Mouse (Mus musculus) liver, embryonic 18 days (tissue): ENCODE results near the gene Gtf3c5. TPM values are rescaled to one million over a fixed set of nuclear protein-coding genes. Genes with fewer than 3 reads are reported as not detected.

Experiments used
- polyA plus RNA-seq: library from polyadenylated mRNA; depleted of rRNA; stranded (reverse); fragments of >200 nt; gene quantifications from 2 replicates; pipeline ENCODE4 v1.2.3, GENCODE M21; 2012; rRNA removed

The Gtf3c5 gene
- polyA plus RNA-seq, result 7.5 and 7.6 TPM in 2 replicates

DNA sequence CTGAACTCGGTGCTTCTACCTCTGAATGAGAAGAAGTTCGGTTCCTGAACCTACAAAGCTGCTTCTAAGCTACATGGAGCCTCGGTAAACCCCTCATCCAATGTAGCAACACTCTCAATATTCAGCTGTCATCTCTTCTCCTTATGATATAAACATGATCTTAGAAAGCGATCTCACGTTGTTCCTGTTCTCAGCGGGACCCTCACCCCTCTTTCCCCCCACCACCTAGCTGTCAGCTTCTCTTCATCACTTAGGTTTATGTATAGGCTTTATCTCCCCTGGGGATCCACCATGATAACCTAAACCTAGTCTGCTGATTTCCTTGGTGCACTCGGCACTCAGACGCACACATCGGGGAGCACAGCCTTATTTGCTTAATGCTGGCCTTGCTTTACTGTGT, at the start of gene Gtf3c5:
Gtf3c5 (minus strand) TSS at position 101 of the 400 bp plus-strand sequence.

DNA sequence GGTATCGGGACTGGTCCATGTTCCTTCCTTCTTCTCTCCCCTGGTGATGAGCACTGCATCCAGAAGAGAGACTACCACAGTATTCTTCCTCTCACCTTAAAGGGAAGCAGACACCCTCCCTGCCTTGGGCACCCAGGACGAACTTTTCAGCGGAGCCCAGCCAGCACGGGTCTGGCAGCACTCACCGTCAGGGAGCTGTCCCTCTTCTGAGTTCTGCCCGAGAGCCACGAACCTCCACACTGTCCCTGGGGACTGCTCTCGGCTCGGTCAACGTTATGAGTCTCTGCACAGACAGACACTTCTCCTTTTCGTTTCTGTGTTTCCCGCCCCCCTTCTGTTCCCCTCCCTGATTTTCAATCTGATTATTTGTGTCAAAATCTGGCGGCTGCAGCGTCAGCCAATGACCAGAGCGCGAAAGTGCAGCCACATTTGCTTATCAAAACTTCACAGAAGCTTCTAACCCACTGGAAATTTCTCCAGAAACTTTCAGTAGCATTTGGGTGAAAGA, 38.2 kb upstream of the Gtf3c5 start, which contains the start of gene Gfi1b:
Gfi1b (minus strand) TSS at position 319 of the 508 bp plus-strand sequence.

DNA sequence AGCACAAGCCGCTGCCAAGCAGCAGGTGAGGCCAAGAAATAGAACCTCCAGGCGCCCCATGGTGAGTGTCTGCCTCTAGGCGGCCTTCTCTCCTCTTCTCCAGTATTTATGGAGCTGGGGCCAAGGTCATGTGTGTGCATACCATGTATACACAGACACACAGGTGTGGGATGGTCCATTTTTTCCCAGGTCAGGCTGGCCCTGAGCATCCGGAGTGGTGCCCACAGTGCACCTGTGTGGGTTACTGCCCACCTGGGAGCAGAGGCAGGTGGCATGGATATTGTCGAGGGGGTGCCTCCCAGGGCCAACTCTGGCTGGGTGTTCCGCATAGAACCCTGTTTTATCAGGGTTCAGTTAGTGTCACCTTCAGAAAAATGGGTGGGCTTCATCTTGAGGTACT, 20.2 kb downstream of the Gtf3c5 start, which contains the start of gene Cel:
Cel (minus strand) TSS at position 101 of the 400 bp plus-strand sequence.

Other genes with a start within 250 kb of the Gtf3c5 start
- 0.20 and 0.29 TPM in 2 replicates for gene Ppp1r26, start 137.0 kb downstream of the Gtf3c5 start, polyA plus RNA-seq
- 0.04 and 0.06 TPM in 2 replicates for gene 1700007K13Rik, start 117.4 kb downstream of the Gtf3c5 start, polyA plus RNA-seq
- 23.6 and 25.0 TPM in 2 replicates for gene Mrps2, start 115.7 kb downstream of the Gtf3c5 start, polyA plus RNA-seq
- 0.73 and 0.84 TPM in 2 replicates for gene Gbgt1, start 86.9 kb downstream of the Gtf3c5 start, polyA plus RNA-seq
- 0.13 and 0.28 TPM in 2 replicates for gene Gm10134, start 77.7 kb downstream of the Gtf3c5 start, polyA plus RNA-seq
- 2.6 TPM in 2 replicates for gene Ralgds, start 70.6 kb downstream of the Gtf3c5 start, polyA plus RNA-seq
- 1.9 TPM in 1 of 2 replicates, not detected in the other for gene Cel, start 20.3 kb downstream of the Gtf3c5 start, polyA plus RNA-seq
- gene Gfi1b, start 38.2 kb upstream of the Gtf3c5 start, polyA plus RNA-seq, result 29.6 and 33.1 TPM in 2 replicates
- 4.6 and 4.7 TPM in 2 replicates for gene Tsc1, start 57.5 kb upstream of the Gtf3c5 start, polyA plus RNA-seq
- gene Spaca9, start 116.0 kb upstream of the Gtf3c5 start, polyA plus RNA-seq, result 1.9 TPM in 2 replicates
- gene Ak8, start 116.4 kb upstream of the Gtf3c5 start, polyA plus RNA-seq, result 0.23 and 0.27 TPM in 2 replicates